Mouse (Mus musculus) thymus, postnatal 10 days (tissue): ENCODE data around the gene Mansc1.
A peak's percentile ranks its signal among the peaks of the same experiment; 100 is the strongest.
"Not testable (repeated sequence)": the region's sequence is repeated elsewhere in the genome, so short reads cannot be mapped to it uniquely, and the experiment has no call there.

Source experiments
- DNase-seq, 2 experiments: peaks; one replicate each; pipeline ENCODE4 v3.0.0; 2021; ENCODE audit warnings: low spot score in 2 of 2

Gene Mansc1

DNA sequence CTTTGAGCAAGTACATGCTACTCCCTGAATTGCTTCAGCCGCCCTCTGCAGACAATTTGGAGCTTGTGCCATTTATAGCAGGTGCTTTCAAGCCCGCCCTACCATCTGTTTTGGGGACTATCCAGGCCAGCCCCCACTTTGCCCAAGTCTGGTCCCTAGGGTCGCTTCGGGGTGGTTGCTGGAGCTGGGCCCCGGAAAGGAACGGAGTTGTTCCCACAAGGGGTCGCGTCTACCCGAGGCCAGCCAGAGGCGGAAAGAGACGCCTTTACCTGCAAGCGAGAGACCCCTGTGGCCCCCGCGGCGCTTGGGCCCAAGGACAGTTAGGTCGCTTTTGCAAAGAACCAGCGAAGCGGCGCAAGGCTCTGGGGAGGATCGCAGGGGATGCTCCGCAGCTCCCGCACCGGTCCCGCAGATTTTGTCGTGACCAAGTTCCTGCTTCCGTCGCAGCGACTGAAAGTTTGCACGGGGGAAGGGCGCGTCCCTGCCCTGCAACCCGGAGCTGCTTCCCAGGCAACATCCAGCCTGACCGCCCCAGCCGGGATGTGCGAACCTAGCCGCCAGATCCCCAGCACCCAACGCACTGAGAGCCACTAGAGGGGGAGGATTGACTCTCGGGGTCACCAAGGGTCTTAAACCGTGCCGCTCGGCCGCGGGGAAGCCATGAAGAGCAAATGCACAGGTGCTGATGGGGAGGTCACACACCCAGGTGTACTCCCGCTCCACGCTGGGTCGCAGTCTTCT, at the start of gene Mansc1:
Mansc1 (minus strand) TSS at position 542 of the 741 bp plus-strand sequence.
- DNase-seq: peak; percentile 16 to 46

DNA sequence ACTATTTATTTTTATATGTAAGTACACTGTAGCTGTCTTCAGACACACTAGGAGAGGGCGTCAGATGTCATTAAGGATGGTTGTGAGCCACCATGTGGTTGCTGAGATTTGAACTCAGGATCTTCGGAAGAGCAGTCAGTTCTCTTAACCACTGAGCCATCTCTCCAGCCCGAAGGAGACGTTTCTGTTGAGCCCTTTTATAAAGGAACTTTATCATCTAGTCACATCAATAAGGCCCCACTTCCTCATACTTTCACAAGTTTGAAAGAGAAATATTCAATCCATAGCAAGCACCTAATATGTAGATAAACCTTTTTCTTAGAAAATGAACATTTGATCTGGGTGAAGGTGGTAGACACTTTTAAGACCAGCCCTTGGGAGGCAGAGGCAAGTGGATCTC, 47.0 kb upstream of the Mansc1 start:
- DNase-seq: not testable (repeated sequence)

DNA sequence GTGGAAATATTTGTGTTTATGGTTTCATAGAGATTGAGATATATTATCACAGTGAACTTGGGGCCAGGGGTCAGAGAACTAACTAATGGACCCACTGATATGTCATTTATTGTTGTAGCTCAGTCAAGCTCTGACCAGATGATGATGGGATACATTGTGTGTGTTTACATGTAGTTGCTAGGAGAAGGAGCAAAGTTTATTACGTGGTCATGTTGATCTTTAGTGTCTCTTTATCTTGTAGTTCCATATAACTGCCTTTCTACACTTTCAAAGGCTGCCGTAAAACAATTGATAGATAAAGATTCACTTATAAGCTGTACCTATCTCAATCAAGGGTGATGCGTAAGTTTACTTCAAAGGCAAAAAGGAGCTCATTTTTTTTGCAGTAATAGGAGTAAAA, 45.7 kb upstream of the Mansc1 start:
- DNase-seq: no peak

DNA sequence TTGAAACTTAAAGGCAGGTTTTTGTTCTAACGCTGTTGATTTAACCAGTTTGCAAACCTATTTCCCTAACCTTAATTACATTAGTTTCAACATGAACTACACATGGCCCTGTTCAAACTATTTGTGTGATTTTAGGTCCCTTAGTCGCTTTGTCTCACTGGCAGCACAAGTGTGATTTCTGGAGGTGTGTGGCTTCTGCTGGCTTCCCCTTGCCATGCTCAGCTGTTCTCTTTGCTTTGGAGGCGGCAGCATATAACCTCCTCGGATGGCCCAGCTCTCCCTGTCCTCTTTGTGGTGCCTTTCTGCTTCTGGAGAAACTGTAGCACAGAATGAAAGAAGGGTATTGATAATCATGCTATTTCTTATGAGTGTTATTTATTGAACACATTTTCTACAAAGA, 45.2 kb upstream of the Mansc1 start:
- DNase-seq: no peak

DNA sequence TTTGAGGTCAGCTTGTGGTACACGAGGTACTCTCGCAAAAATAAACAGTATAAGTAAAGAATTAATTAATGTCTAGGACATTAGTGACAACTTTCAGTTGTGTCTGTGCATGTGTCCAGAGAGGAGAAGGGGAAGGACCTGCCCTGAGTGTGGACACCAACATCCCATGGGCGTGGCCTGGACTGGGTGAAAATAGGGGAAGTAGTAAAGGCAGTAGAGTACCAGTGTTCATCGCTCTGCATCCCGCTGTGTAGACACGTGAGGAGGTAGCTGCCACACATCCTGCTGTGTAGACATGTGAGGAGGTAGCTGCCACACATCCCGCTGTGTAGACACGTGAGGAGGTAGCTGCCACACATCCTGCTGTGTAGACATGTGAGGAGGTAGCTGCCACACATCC, 41.4 kb upstream of the Mansc1 start:
- DNase-seq: not testable (repeated sequence)

DNA sequence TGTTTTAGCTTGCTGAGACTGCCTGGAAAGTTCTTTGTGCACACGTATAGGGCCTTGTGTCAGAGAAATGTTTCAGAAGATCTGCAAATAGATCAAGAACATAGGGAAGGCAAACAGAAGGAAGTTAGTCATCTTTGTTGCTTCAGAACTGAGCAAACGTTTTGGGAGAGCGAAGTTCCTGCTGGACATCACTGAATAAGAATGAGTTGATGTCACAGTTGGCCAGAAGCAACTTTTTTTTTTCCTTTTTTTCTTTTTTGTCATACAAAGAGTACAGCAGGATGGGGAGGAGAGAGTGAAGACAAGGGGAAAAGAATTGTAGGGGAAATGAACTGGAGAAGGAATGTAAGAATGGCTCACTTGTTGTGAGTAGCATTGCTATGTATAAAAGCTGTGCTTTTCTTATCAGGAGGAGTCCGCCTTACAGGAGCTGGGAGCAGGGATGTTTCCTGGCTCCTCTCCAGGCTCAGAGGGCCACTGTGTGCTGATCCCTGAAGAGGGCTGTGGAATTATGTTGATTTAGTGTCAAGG, 38.7 kb upstream of the Mansc1 start:
- DNase-seq: no peak

DNA sequence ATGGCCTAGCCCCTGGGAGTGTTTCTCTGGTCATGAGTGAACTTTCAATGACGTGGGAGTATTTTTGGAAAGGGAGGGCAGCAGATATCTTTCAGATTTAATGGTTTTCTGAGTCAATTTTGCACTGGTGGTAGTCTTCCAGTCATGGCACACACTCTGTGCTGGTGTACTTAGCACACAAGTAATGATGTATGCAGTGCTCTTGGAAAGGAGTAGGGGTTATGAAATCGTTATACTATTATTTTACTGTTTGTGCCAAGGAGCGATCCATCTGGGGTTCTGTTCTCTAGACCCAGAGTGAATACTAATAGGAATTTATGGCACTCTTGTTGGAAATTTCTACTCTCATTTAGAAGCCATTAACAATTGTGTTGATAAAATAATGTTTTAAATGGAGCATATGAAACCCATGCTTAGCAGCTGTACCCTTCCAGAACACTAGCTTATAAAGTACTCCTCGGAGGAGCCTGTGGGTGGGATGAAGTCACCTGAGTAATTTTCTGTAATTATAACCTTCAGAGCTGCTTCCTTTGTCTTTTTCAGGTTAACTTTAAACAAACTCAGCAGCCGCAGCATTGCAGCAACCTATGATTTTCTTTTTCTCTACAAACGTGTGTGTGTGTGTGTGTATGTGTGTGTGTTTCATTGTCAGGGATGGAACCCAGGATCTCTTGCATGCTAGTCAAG, 37.0 kb upstream of the Mansc1 start:
- DNase-seq: no peak

DNA sequence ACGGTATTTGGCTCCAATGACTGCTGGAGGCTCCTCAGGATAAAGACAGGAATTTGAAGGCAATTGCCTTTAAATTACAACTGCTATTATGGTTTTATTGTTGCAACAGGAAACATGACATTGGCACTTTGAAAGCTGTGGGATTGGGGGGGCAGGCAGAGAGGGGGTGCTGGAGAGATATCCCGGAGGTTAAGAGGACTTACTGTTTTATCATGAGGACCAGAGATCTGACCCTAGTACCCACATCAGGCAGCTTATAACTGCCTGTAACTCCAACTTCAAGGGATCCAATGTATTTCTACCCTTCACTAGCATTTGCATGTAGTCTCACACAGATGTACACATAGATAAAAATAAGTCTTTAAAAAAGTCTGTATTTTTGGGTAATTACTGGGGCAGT, 36.2 kb upstream of the Mansc1 start:
- DNase-seq: no peak

DNA sequence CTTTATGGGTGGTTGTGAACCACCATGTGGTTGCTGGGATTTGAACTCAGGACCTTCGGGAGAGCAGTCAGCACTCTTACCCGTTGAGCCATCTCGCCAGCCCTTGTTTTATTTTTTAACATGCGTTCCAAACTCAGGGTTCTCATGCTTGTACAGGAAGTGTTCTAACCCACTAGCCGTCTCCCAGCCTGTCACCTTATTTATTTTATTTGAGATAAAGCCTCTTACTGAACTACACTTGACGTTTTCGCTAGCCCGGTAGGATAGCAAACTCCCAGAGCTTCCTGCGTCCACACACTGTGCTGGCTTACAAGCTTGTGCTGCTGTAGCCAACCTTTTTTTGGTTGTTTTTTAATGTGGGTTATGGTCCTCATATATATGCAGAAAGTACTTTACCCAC, 33.5 kb upstream of the Mansc1 start:
- no peak for DNase-seq

DNA sequence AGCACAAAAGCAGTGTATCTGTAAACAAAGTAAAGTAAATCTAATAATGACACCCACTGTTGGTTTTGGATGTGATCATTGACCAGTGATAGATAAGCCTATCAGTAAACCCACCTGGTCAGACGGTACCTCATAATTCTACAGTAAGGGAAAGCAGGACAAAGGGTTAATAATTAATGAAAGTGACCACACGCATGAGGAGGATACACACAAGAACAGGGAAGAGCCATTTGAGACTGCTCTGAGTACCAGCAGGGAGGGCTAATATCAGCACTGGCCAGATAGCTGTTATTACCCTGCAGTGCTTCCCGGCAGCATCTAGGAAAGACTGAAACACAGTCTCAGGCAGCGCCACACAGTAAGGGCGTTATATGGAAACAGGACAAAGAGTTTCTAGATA, 32.3 kb upstream of the Mansc1 start:
- no peak for DNase-seq

DNA sequence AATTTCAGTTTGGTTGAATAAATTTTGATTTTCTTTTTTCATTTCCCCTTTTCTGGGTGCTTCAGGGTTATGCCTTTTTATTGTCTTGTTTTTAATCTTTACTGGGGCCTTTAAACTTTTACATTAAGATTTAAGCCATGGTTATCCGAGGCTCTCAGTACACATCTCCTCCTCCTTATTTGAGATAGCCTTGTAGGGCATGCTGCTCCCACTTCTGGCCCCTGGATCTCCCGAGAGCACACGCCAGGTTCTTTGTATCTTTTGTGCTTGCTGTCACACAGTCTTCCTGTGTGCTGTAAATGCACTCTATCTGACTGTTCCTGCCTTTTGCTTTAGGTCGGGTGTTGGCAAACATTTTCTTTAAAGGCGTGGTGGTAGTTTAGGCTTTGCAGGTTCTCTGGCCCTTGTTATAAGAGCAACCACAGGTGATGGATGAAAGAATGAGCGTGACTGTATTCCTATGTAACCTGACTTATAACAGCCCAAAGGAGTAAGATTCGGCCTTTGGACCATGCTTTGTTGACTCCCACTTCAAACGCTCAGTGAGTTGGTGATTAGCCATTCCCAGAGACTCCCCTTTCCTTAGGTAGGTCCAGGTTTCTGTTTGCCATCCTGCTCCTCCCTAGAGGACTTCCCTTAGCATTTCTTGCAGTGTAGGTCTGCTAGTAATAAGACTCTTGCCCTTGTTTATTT, 28.6 kb upstream of the Mansc1 start:
- no peak for DNase-seq

DNA sequence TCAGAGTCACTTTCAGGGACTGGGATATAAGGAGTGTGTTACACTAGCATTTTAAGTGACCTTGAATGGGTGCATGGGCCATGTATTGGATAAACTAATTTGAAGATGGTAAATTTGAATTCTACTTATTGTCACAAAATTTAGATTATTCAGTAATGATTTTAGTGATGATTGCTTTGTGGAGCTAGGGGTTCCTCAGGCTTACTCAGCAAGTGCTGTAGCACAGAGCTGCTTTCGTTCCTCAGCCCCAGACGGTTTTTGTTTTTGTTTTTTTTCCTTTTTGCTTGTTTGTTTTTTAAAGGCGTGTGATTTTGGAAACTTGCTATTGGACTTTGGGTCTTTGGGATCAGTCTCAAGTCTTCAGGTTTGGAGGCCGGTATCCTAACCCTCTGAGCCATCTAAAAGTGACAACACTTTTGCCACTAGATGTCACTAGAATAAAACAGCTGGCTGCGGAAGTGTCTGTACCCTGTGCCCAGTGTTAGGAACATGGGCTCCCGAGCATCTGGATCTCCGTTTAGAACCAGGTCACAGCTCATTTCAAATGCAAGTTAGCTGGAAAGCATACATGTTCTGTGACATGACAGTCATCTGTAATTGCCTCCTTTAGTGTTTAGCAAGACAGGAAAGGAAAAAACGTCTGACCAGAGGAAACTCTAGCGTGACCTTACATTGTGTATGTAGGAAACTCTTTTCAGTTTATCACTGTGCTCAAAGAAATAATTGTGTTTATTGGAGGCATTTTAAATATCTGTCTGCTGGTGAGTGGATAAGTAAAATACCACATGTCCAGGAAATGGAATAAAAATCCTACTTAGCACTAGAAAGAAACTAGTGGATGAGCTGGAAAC, 27.0 kb upstream of the Mansc1 start:
- peak; percentile 7 to 55 for DNase-seq

DNA sequence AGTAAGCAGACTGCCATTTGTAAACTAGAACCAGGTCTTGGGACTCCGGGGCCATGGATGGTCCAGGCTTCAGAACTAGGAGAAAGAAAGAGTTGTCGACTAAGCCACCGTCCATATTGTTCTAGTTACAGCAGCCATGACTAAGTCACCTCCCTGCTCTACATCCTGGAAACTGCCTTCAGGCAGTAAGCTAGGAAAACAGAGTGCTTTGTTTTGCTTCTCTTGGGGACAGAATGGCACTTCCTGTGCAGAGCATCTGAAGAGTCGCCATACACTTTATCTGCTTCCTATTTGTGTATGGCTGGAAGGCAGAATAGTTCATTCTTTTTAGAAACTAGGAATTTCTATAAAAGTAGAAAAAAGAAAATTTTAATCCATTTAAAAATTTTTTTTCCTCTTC, 24.2 kb upstream of the Mansc1 start:
- DNase-seq: no peak

DNA sequence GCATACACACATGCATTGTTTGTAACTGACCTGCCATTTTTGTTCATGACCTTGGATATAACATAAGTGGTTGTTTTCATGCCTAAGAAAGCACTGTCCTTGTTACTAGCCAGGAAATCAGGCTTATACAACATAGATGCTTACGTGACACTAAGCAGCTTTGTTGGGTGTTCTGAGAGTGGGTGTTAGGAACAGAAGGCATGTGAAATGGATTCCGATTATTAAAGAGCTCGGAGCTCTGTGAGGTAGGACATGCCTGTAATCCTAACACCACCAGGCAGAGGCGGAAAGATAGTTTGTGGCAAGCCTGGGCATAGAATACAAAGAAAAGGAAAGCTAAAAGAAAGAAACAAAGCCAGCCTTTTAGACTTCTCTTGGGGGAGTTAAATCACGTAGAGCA, 16.1 kb upstream of the Mansc1 start:
- no peak for DNase-seq

DNA sequence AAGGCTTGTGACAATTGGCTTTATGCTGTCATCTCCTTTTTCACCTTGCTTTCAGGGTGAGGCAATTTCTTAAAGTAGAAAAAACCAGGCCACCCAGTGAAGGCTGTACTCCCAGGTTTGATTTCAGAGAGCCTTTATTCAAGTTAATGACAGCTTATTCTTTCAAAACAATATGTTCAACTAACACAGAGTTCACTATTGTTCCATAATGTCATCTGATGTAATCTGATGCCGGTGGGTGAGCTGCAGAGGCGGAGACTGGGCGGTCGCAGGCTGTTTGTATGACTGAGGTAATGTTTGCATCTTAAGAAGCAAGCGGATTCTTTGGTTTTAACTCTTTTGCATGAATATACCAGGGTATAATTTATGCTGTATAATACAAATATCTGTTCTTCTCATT, 15.3 kb upstream of the Mansc1 start:
- DNase-seq: no peak

DNA sequence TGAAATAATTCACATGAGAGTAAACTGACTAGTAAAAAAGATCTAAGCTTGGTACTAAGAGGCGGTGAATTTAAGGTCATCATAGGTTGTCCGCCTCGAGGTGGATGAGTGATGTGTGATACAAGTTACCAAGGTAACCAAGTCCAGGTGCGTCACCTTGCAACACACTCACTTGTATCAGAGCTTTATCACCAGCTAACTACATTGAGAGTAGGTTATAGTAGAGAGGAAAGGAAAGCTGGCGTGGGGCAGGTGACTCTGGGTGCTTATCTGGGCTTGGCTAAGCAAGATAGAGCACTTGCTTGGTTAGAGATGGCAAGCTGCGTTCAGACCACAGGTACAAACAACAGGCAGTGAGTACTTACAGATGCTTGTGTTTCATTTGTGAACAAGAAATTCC, 14.5 kb upstream of the Mansc1 start:
- no peak for DNase-seq

DNA sequence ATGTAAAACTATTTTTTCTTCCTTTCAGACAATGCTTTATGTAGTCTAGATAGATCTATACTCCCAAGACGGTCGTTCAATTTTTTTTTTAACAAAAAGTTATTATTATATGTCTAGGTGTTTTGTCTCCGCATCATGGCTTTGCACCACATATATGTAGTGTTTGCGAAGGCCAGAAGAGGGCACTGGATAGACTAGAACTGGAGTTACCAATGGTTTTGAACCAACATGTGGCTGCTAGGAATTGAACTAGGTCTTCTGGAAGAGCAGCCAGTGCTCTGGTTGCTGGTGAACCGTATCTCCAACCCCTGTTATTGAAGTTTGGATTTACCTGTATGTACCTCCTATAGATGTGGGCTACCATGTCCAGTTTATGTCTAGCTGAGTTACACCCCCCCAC, 11.0 kb upstream of the Mansc1 start:
- no peak for DNase-seq

DNA sequence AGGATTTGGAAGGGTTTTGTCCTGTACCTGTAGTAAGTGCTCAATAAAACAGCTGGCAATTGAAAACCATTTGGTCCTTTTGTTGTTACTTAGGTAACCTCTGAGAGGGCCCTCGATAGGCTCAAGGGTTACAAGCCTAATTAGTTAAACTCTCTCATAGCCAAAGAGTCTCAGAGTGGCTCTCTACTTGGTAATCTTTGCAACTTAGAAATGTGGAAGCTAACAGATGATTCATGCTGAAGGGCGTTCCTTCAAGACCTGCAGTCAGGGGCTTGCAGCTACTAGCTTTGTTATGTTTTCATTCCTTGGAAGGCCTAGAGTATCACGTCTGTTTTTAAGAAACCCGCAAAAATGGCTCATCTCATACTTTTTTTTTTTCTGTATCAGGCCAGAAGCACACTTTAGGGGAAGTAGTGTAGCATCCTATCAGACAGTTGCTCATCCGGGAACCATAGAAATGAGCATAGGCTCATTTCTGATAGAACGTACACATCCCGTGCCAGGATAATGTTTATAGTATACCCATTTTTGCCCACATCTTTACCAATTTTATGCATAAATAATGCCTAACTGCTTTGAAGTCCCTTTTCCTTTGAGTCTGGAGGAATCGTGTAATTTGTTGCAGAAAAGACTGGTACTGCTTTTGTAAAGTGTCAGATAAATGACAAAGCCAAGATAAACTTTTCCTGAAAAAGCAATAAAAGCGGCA, 9.6 kb upstream of the Mansc1 start:
- DNase-seq: no peak

DNA sequence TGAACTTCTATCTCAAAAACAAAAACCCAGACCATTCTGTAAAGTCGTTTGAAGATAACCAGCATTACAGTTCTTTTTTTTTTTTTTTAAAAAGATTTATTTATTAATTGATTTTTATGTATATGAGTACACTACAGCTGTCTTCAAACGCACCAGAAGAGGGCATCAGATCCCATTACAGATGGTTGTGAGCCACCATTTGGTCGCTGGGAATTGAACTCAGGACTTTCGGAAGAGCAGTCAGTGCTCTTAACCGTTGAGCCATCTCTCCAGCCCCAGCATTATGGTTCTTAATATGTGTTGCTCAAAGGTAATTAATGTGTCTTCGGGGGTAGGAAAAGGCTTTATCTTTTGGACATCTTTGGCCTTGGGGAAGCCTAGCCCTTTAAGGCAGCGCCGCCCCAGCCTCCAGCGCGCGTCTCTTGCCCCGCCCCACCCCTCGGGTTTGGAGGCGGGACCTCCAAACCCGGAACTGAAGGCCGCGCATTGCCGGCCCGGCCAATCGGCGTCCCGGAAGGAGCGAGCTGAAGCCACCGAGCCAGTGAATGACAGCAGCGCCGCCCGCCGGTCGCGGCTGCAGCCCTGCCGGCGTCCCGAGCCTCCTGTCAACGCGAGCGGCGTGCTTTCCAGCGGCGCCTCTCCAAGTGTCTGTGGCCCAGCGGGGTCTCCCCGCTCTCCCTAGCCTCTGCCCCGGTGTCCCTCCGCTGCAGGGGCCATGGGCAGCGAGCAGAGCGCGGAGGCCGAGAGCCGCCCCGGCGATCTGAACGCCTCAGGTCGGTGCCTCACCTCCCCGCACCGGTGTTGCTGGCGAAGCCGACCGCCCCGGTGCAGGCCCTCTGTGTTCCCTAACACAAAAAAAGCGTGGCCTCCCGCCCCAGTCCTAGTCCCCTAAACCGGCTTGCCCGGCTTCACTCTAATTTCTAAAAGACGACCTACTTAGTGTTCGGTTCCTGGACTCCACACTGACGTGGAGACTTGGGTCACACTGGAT, 8.5 kb upstream of the Mansc1 start:
- DNase-seq: peak; percentile 89 to 93

DNA sequence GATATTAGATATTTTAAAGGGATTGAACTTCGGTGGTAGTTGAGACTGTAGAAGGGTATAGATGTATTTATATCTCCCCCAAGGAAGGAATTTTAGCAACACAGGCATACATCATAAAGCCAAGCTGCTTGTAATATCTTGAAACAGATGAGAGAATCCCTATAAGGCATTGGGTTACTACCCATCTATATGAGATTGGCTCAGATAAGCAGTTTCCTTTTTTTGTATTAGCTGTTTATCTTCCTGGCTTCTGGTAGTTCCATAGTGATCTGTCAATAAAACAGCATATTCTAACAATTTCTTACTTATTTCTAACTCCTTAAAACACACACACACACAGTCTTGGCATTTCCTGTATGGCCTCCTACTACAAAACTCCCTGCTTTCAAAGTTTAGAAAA, 7.6 kb upstream of the Mansc1 start:
- no peak for DNase-seq
